Mouse (Mus musculus) hindbrain, embryonic 10.5 days (tissue): ENCODE data around the gene Gm49510. TPM values are rescaled to one million over a fixed set of nuclear protein-coding genes. Genes with fewer than 3 reads are reported as not detected.

Experiments used
- DNase-seq: peaks from one replicate; pipeline ENCODE4 v3.0.0-alpha.2; 2017; ENCODE audit warnings: low spot score
- H3K27ac ChIP-seq: fragments of 300-500 bp; sonication (generic); 2 replicates; pipeline ENCODE4 v1.5.1; 2016; ENCODE audit warnings: mild to moderate bottlenecking, moderate library complexity
- H3K27me3 ChIP-seq: fragments of 300-500 bp; sonication (generic); 2 replicates; pipeline ENCODE4 v1.6.1; 2016; ENCODE audit warnings: mild to moderate bottlenecking; ENCODE audit not compliant: poor library complexity, insufficient read depth, severe bottlenecking
- H3K36me3 ChIP-seq: fragments of 300-500 bp; sonication (generic); 2 replicates; pipeline ENCODE4 v1.6.1; 2016; ENCODE audit warnings: mild to moderate bottlenecking, moderate library complexity
- H3K4me1 ChIP-seq: fragments of 300-500 bp; sonication (generic); replicated peaks from 2 replicates; pipeline ENCODE4 v1.6.1; 2016; ENCODE audit warnings: mild to moderate bottlenecking
- H3K4me3 ChIP-seq: fragments of 300-500 bp; sonication (generic); 2 replicates; pipeline ENCODE4 v1.5.1; 2016; ENCODE audit warnings: mild to moderate bottlenecking, moderate library complexity
- H3K9me3 ChIP-seq: fragments of 300-500 bp; sonication (generic); 2 replicates; pipeline ENCODE4 v1.6.1; 2016; ENCODE audit warnings: mild to moderate bottlenecking, moderate library complexity
- WGBS: fragments of 180-500 bp; shearing (Covaris S2); methylation state at CpG from one replicate; pipeline ENCODE4 v1.1.7; 2016; 5-methylcytosine and 5-hydroxymethylcytosine counted together
- polyA plus RNA-seq: library from polyadenylated mRNA; unstranded; fragments of >200 nt; fragmentation: Nextera tagmentation; extraction: Ambion mirVana; gene quantifications from 2 replicates; pipeline ENCODE4 v1.2.1, GENCODE M21; 2016

Gm49510 gene
- polyA plus RNA-seq, 1 experiment from 2014 or later: 0.38 TPM

- 0 out of 2 replicates have a peak overlapping the region, but pooled peaks have one; percentile 35 for H3K27ac ChIP-seq
- 66% methylated on average over 7 of the region's 7 CpGs for WGBS
- H3K4me1 ChIP-seq: peaks cover 79% of the 10 kb centered on the region
- no peak for DNase-seq
- H3K9me3 ChIP-seq: no peaks in the 10 kb centered on the region
- peaks cover 82% of the 10 kb centered on the region for H3K36me3 ChIP-seq
- no peaks in the 10 kb centered on the region for H3K27me3 ChIP-seq
- no peak overlapping the region for H3K4me3 ChIP-seq
These were observed 7.0 kb upstream of the Gm49510 start for GRCm38 (mm10) chr15:78892440-78892839.

- DNase-seq: no peak
- Histone ChIP-seq H3K4me3 (no peak overlapping the region), H3K9me3 (no peaks in the 10 kb centered on the region), H3K27ac (peak overlapping the region; percentile 64; the same call in 1 of the 2 replicates), H3K36me3 (peaks cover 59% of the 10 kb centered on the region), H3K4me1 (peaks cover 83% of the 10 kb centered on the region), H3K27me3 (peaks cover 5% of the 10 kb centered on the region)
- WGBS: 75% methylated on average over 13 of the region's 13 CpGs
These were observed 4.7 kb upstream of the Gm49510 start for GRCm38 (mm10) chr15:78894726-78895125.

GRCm38 (mm10) chr15:78895741-78896140 lies 3.7 kb upstream of the Gm49510 start:
- DNase-seq: no peak
- Histone ChIP-seq H3K4me3 (no peak overlapping the region), H3K36me3 (peaks cover 50% of the 10 kb centered on the region), H3K9me3 (no peaks in the 10 kb centered on the region), H3K27me3 (peaks cover 13% of the 10 kb centered on the region), H3K27ac (peak overlapping the region; percentile 36; the same call in 1 of the 2 replicates), H3K4me1 (peaks cover 85% of the 10 kb centered on the region)
- WGBS: 88% methylated on average over 2 of the region's 2 CpGs

GRCm38 (mm10) chr15:78896149-78896548 lies 3.3 kb upstream of the Gm49510 start:
- Histone ChIP-seq H3K27me3 (peaks cover 17% of the 10 kb centered on the region), H3K36me3 (peaks cover 46% of the 10 kb centered on the region), H3K27ac (peak overlapping the region; percentile 36; the same call in 1 of the 2 replicates), H3K9me3 (no peaks in the 10 kb centered on the region), H3K4me3 (no peak overlapping the region), H3K4me1 (peaks cover 89% of the 10 kb centered on the region)
- WGBS: 82% methylated on average over 3 of the region's 3 CpGs
- DNase-seq: no peak

- Histone ChIP-seq H3K27me3 (peaks cover 19% of the 10 kb centered on the region), H3K27ac (peak overlapping the region; percentile 5; the same call in 1 of the 2 replicates), H3K4me3 (no peak overlapping the region), H3K4me1 (peaks cover 87% of the 10 kb centered on the region), H3K9me3 (no peaks in the 10 kb centered on the region), H3K36me3 (peaks cover 33% of the 10 kb centered on the region)
- DNase-seq: no peak
- WGBS: 91% methylated on average over 4 of the region's 4 CpGs
These were observed 2.0 kb upstream of the Gm49510 start for GRCm38 (mm10) chr15:78897488-78897887.

GRCm38 (mm10) chr15:78898507-78899001 lies 913 bp upstream of the Gm49510 start:
- peaks cover 80% of the 10 kb centered on the region for H3K4me1 ChIP-seq
- DNase-seq: no peak
- no peaks in the 10 kb centered on the region for H3K9me3 ChIP-seq
- peak overlapping the region; percentile 72 for H3K4me3 ChIP-seq
- 54% methylated on average over 6 of the region's 6 CpGs for WGBS
- peaks cover 19% of the 10 kb centered on the region for H3K27me3 ChIP-seq
- peaks cover 27% of the 10 kb centered on the region for H3K36me3 ChIP-seq
- peak overlapping the region; percentile 86 for H3K27ac ChIP-seq

GRCm38 (mm10) chr15:78899740-78900584 lies 495 bp downstream of the Gm49510 start, which contains the start of gene Sh3bp1:
Gene Sh3bp1, plus strand, starts transcription at chr15:78899768.
- WGBS: under 1% methylated on average over 47 of the region's 47 CpGs
- Histone ChIP-seq H3K4me1 (peaks cover 66% of the 10 kb centered on the region), H3K4me3 (peak within 1 kb of the TSS; percentile 72), H3K27me3 (peaks cover 19% of the 10 kb centered on the region), H3K36me3 (peaks cover 24% of the 10 kb centered on the region), H3K27ac (peak within 1 kb of the TSS; percentile 86), H3K9me3 (no peaks in the 10 kb centered on the region)
- peak; percentile 66 for DNase-seq

GRCm38 (mm10) chr15:78900585-78901421 lies 1.3 kb downstream of the Gm49510 start:
- DNase-seq: no peak
- peak overlapping the region; percentile 72 for H3K4me3 ChIP-seq
- H3K4me1 ChIP-seq: peaks cover 59% of the 10 kb centered on the region
- peaks cover 19% of the 10 kb centered on the region for H3K27me3 ChIP-seq
- H3K36me3 ChIP-seq: peaks cover 22% of the 10 kb centered on the region
- H3K9me3 ChIP-seq: no peaks in the 10 kb centered on the region
- WGBS: 13% methylated on average over 18 of the region's 18 CpGs
- peak overlapping the region; percentile 86 for H3K27ac ChIP-seq

GRCm38 (mm10) chr15:78901422-78901789 lies 1.9 kb downstream of the Gm49510 start:
- Histone ChIP-seq H3K27me3 (peaks cover 19% of the 10 kb centered on the region), H3K36me3 (peaks cover 27% of the 10 kb centered on the region), H3K4me3 (peak overlapping the region; percentile 72), H3K27ac (peak overlapping the region; percentile 86), H3K4me1 (peaks cover 53% of the 10 kb centered on the region), H3K9me3 (no peaks in the 10 kb centered on the region)
- WGBS: 27% methylated on average over 8 of the region's 8 CpGs
- no peak for DNase-seq

- 12% methylated on average over 2 of the region's 2 CpGs for WGBS
- 0 out of 2 replicates have a peak overlapping the region, but pooled peaks have one; percentile 7 for H3K4me3 ChIP-seq
- DNase-seq: peak; percentile 80
- peaks cover 39% of the 10 kb centered on the region for H3K4me1 ChIP-seq
- H3K27ac ChIP-seq: 0 out of 2 replicates have a peak overlapping the region, but pooled peaks have one; percentile 64
- H3K9me3 ChIP-seq: no peaks in the 10 kb centered on the region
- peaks cover 42% of the 10 kb centered on the region for H3K36me3 ChIP-seq
- H3K27me3 ChIP-seq: peaks cover 19% of the 10 kb centered on the region
These were observed 3.8 kb downstream of the Gm49510 start for GRCm38 (mm10) chr15:78903243-78903642.

- 88% methylated on average over 7 of the region's 7 CpGs for WGBS
These were observed 8.9 kb downstream of the Gm49510 start for GRCm38 (mm10) chr15:78908399-78908798.

GRCm38 (mm10) chr15:78908982-78909381 lies 9.5 kb downstream of the Gm49510 start:
- Histone ChIP-seq H3K9me3 (no peaks in the 10 kb centered on the region), H3K4me1 (peaks cover 13% of the 10 kb centered on the region), H3K36me3 (peaks cover 46% of the 10 kb centered on the region), H3K27ac (no peak overlapping the region), H3K27me3 (no peaks in the 10 kb centered on the region), H3K4me3 (no peak overlapping the region)
- WGBS: 90% methylated on average over 8 of the region's 8 CpGs
- DNase-seq: no peak

More at GRCm38 (mm10) chr15:78908399-78908798, 8.9 kb downstream of the Gm49510 start:
- Histone ChIP-seq H3K36me3 (peaks cover 50% of the 10 kb centered on the region), H3K4me3 (no peak overlapping the region), H3K9me3 (no peaks in the 10 kb centered on the region), H3K27ac (no peak overlapping the region), H3K4me1 (peaks cover 11% of the 10 kb centered on the region; the same call in 1 of the 2 replicates), H3K27me3 (no peaks in the 10 kb centered on the region)
- no peak for DNase-seq
